Mouse (Mus musculus): ENCODE measurements around the gene Spin1. TPM values are rescaled to one million over a fixed set of nuclear protein-coding genes. Genes with fewer than 3 reads are reported as not detected.
"Not testable (repeated sequence)": the region's sequence is repeated elsewhere in the genome, so short reads cannot be mapped to it uniquely, and the experiment has no call there.

Spin1 gene
- total RNA-seq, 2 experiments from 2014 or later: 14.6 to 19.2 TPM

- no peak for DNase-seq (ENCODE audit: low spot score)
Observed at GRCm38 (mm10) chr13:51094323-51095195, 6.1 kb upstream of the Spin1 start.

DNA sequence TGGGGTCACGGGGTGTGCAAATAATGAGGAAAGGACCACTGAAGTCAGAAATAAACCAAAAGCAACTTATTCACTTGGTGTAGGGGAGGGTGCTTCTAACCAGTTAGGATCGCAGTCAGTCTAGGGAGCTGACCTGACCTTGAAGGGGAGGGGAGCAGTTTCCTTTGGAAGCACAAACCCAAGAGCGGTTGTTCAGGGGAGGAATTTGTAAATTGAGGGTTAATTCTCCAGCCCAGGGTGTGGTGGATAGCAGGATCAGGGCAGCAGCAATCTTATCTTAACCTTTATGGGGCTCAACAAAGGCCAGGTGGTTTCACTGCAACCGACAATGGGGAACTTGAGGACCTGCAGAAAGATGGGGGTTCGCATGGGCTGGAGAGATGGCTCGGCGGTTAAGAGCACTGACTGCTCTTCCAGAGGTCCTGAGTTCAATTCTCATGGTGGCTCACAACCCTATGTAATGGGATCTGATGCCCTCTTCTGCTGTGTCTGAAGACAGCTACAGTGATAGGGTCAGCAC, 5.4 kb upstream of the Spin1 start:
- DNase-seq (ENCODE audit: low spot score): no peak

DNA sequence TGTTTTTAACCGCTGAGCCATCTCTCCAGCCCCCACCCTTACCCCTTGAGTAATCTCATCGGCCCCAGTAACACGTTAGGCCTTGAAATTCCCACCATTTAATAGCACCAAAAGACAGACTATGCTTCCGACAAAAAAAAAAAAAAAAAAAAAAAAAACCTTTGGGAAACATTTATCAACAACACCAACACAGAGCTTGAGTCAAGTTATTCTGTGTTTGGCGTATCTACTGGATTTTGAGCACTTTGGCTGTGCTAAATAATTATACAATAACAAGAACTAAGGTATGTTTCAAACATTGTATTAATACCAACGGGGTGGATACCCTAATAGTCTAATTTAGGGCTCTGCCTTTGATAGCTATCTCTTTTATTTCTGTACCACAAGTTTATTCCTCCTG, 4.0 kb upstream of the Spin1 start:
- DNase-seq (ENCODE audit: low spot score): no peak

- DNase-seq (ENCODE audit: low spot score): peak; percentile 12
Observed at GRCm38 (mm10) chr13:51099560-51100232, 984 bp upstream of the Spin1 start.

GRCm38 (mm10) chr13:51101016-51101776, 516 bp downstream of the Spin1 start:
- peak; percentile 10 for DNase-seq (ENCODE audit: low spot score)

DNA sequence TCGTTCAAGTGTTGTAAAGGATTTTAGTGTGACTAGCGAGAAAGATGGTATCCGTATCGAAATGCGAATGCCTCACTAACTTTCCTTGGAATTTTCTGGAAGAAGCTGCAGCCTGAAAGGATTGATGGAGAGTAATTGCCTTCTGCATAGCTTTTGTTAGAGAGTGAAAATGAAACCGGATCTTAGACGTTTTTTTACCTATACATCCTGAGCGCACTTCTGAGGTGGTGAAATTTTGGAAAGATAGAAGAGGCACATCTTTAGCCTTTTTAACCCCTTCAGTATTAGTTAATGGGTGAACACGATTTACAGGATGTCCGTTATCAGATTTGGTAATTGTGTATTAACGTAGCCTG, 1.1 kb downstream of the Spin1 start:
- no peak for DNase-seq (ENCODE audit: low spot score)

GRCm38 (mm10) chr13:51103111-51103725, 2.5 kb downstream of the Spin1 start:
- no peak for DNase-seq (ENCODE audit: low spot score)

DNA sequence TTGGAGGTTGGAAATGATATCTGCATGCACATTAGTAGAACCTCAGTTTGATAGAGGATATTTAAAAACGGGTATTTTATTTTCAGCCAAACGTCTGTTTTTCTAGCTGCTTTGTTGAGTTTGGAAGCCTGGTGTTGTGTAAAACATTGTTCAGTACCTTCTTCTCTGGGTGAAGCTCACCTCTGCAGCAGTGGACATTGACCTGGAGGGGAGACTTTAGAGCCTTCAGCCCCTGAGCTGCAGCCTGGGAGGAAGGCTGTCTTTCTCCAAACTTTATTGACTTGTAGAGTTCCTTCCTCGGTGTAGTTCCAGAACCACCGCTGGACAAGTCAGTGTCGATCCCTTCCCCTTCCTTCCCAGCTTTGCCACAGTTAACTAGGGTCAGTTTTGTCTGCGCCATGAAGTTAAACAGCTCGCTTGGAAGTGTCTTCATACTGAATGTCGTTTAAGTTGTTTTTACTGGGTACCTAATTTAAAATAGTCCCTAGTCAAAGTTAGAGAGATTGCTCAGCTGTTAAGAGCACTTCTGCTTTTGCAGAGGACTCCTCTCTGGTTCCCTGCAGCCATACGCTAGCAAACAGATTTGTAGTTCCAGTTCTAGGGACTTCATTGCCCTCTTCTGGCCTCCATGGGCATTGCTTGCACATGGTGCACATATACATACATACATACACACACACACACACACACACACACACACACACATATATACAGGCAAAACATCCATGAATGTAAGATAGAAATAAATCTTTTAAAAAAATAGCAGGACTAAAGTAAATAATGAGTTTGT, 3.4 kb downstream of the Spin1 start:
- no peak for DNase-seq (ENCODE audit: low spot score)

GRCm38 (mm10) chr13:51105861-51106655, 5.4 kb downstream of the Spin1 start:
- DNase-seq (ENCODE audit: low spot score): no peak

- no peak for DNase-seq (ENCODE audit: low spot score)
Observed at GRCm38 (mm10) chr13:51106816-51107215, 6.1 kb downstream of the Spin1 start.

- DNase-seq (ENCODE audit: low spot score): no peak
Observed at GRCm38 (mm10) chr13:51109517-51109916, 8.8 kb downstream of the Spin1 start.

- DNase-seq (ENCODE audit: low spot score): not testable (repeated sequence)
Observed at GRCm38 (mm10) chr13:51114398-51114797, 13.7 kb downstream of the Spin1 start.

- no peak for DNase-seq (ENCODE audit: low spot score)
Observed at GRCm38 (mm10) chr13:51115762-51116161, 15.1 kb downstream of the Spin1 start.

DNA sequence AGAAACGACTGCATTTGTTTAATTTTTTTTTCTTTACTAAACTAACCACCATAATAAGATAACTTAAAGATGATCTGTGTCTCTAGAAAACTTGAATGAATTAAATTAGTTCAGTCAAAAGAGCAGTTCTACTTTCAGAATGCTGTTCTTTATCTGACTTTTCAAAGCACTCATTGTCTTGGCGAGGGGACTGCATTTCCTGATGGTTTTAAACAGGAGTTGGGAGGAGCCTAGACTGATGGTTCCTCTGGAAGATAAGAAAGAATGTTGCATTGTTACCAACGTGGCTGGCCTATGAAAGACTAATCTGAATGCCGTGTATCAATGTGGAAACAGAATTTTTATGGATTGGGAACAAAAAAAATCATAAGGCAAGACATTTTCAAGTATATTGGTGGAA, 20.1 kb downstream of the Spin1 start:
- no peak for DNase-seq (ENCODE audit: low spot score)

DNA sequence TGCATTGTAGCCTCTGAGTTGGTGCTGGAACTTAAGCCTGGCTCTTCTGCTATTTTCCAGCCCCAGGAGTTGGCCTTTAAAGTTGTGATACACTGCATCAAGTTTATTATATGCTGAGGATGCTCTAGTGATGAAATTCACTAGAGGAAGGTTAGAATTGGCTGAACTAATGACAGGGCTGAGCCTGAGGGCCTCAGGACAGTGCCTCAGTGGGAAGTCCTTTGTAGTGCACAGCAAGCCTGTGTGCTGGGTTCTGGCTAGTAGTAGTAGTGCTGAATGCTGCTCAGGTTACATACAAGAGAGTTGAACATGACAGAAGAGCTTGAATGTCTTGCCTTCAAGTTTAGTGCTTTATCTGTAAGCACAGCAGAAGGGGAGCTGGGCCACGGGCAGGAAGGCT, 21.3 kb downstream of the Spin1 start:
- DNase-seq (ENCODE audit: low spot score): no peak

DNA sequence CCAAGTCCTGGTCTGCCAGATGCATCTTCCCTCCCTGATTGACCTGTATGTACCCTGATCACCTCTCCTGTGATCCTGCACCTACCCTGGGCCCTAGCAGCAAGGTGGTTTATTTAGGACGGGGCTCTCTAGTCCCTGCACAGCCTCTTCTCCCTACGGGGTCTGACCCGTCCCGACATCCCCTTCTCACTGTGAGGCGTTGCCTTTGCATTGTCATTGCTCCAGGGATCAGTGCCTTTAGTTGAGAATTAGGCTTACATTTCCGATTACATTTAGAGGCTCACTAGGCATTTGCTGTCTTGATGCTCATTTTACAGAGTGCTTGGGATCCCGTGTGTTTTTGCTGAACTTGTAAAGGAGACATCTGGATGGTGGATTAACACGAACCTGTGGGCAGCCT, 22.1 kb downstream of the Spin1 start:
- DNase-seq (ENCODE audit: low spot score): no peak

- DNase-seq (ENCODE audit: low spot score): no peak
Observed at GRCm38 (mm10) chr13:51125357-51125756, 24.7 kb downstream of the Spin1 start.

GRCm38 (mm10) chr13:51127906-51128305, 27.2 kb downstream of the Spin1 start:
- DNase-seq (ENCODE audit: low spot score): no peak

- DNase-seq (ENCODE audit: low spot score): no peak
Observed at GRCm38 (mm10) chr13:51128417-51128816, 27.7 kb downstream of the Spin1 start.

- DNase-seq (ENCODE audit: low spot score): no peak
Observed at GRCm38 (mm10) chr13:51131179-51131578, 30.5 kb downstream of the Spin1 start.
